In the genomic region with DNA sequence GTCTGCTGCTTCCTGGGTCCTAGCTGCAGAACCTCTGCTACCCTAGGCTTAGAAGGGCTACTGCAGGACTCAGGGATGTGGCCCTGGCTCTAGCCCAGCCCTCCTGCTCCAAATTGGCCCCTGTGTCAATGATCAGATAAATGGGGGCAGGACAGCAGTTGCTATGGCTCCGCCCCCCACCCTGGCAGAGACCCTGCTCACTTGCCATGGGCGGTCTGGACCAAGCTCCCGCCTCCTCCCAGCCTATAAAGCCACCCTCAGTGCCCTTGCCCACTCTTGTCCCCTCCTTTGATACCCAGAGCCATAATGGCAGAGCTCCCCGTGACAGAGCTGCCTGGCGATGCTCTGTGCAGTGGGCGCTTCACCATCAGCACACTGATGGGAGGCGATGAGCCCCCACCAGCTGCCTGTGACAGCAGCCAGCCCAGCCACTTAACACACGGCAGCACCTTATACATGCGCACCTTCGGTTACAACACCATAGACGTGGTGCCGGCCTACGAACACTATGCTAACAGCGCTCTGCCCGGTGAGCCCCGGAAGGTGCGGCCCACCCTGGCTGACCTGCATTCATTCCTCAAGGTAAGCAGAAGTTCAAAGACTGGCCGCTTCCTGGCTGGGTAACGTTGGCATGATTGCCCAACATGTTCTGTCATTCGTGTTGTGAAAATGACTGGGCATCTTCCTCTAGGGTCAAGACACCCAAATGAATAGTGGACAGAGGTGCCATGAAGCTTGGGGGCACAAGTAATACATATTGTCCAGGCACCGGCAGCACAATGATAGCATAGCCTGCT, we compare ENCODE assay signal across 21 mouse cellular contexts. TPM values are rescaled to one million over a fixed set of nuclear protein-coding genes. Genes with fewer than 3 reads are reported as not detected.
DNase-seq lines count a peak whose midpoint lies in the region; ATAC-seq and TF ChIP-seq lines count a peak whose summit lies in the region.
"Had no signal": no experiment of that assay in that cellular context is flagged by ENCODE, and none has a peak within 500 bp of the region (broad histone marks: within the 10 kb centered on the region; RNA-seq: fewer than 3 reads in every experiment).

A gene (plus strand): TSS at position 270 of the 797 bp plus-strand sequence.

- no peak for DNase-seq in hindbrain, embryonic 10.5 days (ENCODE audit: low spot score)
- DNase-seq in layer of hippocampus, adult 8-10 months (ENCODE audit: low spot score in 2 of 2), result no peak
- DNase-seq in gastrocnemius, adult 18-20 months (ENCODE audit: low spot score), result no peak
- DNase-seq: adrenal gland, postnatal 36 days; cerebellum, adult 9-10 months; gastrocnemius, postnatal 36 days; liver, postnatal 0 days; thymus, postnatal 14 days had no signal

- no peak for ATAC-seq in hindbrain, embryonic 12.5 days (ENCODE audit: low FRiP score)
- no peak for ATAC-seq in kidney, embryonic 16.5 days (ENCODE audit: low FRiP score, low TSS enrichment)
- peak; percentile 27 for ATAC-seq in megakaryocyte progenitor cell, adult 5-6 weeks (replicated peaks; ENCODE audit: poor library complexity)
- ATAC-seq: forebrain, embryonic 14.5 days; intestine, embryonic 15.5 days; liver, postnatal 0 days had no signal

- no peak within 1 kb of the TSS for H3K9ac ChIP-seq in hindbrain, embryonic 12.5 days
- H3K9ac ChIP-seq in kidney, embryonic 16.5 days (replicated peaks; ENCODE audit: low read length), result no peak within 1 kb of the TSS
- H3K9ac ChIP-seq: embryonic facial prominence, embryonic 12.5 days; hindbrain, embryonic 13.5 days; intestine, embryonic 15.5 days; limb, embryonic 15.5 days; liver, postnatal 0 days had no signal

- no peak within 1 kb of the TSS for H3K4me2 ChIP-seq in hindbrain, embryonic 12.5 days (replicated peaks)
- no peak within 1 kb of the TSS for H3K4me2 ChIP-seq in kidney, embryonic 16.5 days (replicated peaks; ENCODE audit: low read depth, low read length)
- H3K4me2 ChIP-seq: embryonic facial prominence, embryonic 12.5 days; hindbrain, embryonic 13.5 days; intestine, embryonic 15.5 days; limb, embryonic 15.5 days had no signal

- 0 out of 2 replicates have a peak within 1 kb of the TSS, but pooled peaks have one; percentile 18 for H3K27ac ChIP-seq in hindbrain, embryonic 10.5 days
- no peak within 1 kb of the TSS for H3K27ac ChIP-seq in hindbrain, embryonic 12.5 days
- no peak within 1 kb of the TSS for H3K27ac ChIP-seq in kidney, embryonic 16.5 days (ENCODE audit: low read length)
- H3K27ac ChIP-seq: embryonic facial prominence, embryonic 12.5 days; heart, embryonic 10.5 days; hindbrain, embryonic 13.5 days; intestine, embryonic 15.5 days; limb, embryonic 15.5 days had no signal

- H3K4me1 ChIP-seq in hindbrain, embryonic 10.5 days (replicated peaks), result peaks cover 7% of the 10 kb centered on the region; the same call in 1 of the 2 replicates
- H3K4me1 ChIP-seq in hindbrain, embryonic 12.5 days, result no peaks in the 10 kb centered on the region
- peaks cover 23% of the 10 kb centered on the region for H3K4me1 ChIP-seq in E14TG2a.4 (replicated peaks; ENCODE audit: low read depth, low read length)
- no peaks in the 10 kb centered on the region; the same call in 1 of the 2 replicates for H3K4me1 ChIP-seq in kidney, embryonic 16.5 days (ENCODE audit: insufficient read depth, low read length)
- H3K4me1 ChIP-seq: embryonic facial prominence, embryonic 12.5 days; hindbrain, embryonic 13.5 days; intestine, embryonic 15.5 days; limb, embryonic 15.5 days had no signal

- TF ChIP-seq CTCF in E14TG2a.4 (conservative IDR thresholded peaks at IDR 0.05; ENCODE audit: low read length), result no peak

- no peaks in the 10 kb centered on the region for H3K27me3 ChIP-seq in hindbrain, embryonic 10.5 days (ENCODE audit: insufficient read depth, poor library complexity, severe bottlenecking)
- no peaks in the 10 kb centered on the region for H3K27me3 ChIP-seq in hindbrain, embryonic 12.5 days
- peaks cover 9% of the 10 kb centered on the region for H3K27me3 ChIP-seq in E14TG2a.4 (ENCODE audit: insufficient read depth, low read length)
- no peaks in the 10 kb centered on the region for H3K27me3 ChIP-seq in kidney, embryonic 16.5 days (ENCODE audit: insufficient read depth, low read length)
- H3K27me3 ChIP-seq: embryonic facial prominence, embryonic 12.5 days; intestine, embryonic 15.5 days had no signal

- H3K4me3 ChIP-seq in hindbrain, embryonic 10.5 days, result no peak within 1 kb of the TSS
- no peak within 1 kb of the TSS for H3K4me3 ChIP-seq in hindbrain, embryonic 12.5 days
- peak within 1 kb of the TSS; percentile 61 for H3K4me3 ChIP-seq in E14TG2a.4 (replicated peaks; ENCODE audit: low read length)
- no peak within 1 kb of the TSS for H3K4me3 ChIP-seq in kidney, embryonic 16.5 days (ENCODE audit: low read length)
- H3K4me3 ChIP-seq: embryonic facial prominence, embryonic 12.5 days; erythroblast, embryonic 14.5 days; heart, embryonic 10.5 days; hindbrain, embryonic 13.5 days; intestine, embryonic 15.5 days; limb, embryonic 15.5 days had no signal

- H3K36me3 ChIP-seq in hindbrain, embryonic 10.5 days, result no peaks in the 10 kb centered on the region
- H3K36me3 ChIP-seq in hindbrain, embryonic 12.5 days, result no peaks in the 10 kb centered on the region
- no peaks in the 10 kb centered on the region for H3K36me3 ChIP-seq in E14TG2a.4 (ENCODE audit: insufficient read depth, low read length)
- H3K36me3 ChIP-seq in kidney, embryonic 16.5 days (ENCODE audit: insufficient read depth, low read length), result no peaks in the 10 kb centered on the region
- H3K36me3 ChIP-seq: embryonic facial prominence, embryonic 12.5 days; heart, embryonic 10.5 days; intestine, embryonic 15.5 days; limb, embryonic 15.5 days had no signal

- 86% methylated on average over 21 of the region's 21 CpGs for WGBS in hindbrain, embryonic 10.5 days
- 87% methylated on average over 21 of the region's 21 CpGs for WGBS in hindbrain, embryonic 12.5 days
- WGBS in kidney, embryonic 16.5 days, result 83% methylated on average over 21 of the region's 21 CpGs

- no peaks in the 10 kb centered on the region for H3K9me3 ChIP-seq in hindbrain, embryonic 10.5 days
- no peaks in the 10 kb centered on the region for H3K9me3 ChIP-seq in hindbrain, embryonic 12.5 days (replicated peaks)
- H3K9me3 ChIP-seq in E14TG2a.4 (ENCODE audit: low read length), result no peaks in the 10 kb centered on the region
- H3K9me3 ChIP-seq in kidney, embryonic 16.5 days (ENCODE audit: low read length), result no peaks in the 10 kb centered on the region
- H3K9me3 ChIP-seq: embryonic facial prominence, embryonic 12.5 days; heart, embryonic 10.5 days; hindbrain, embryonic 13.5 days; intestine, embryonic 15.5 days; limb, embryonic 15.5 days had no signal

RNA-seq across cellular contexts. Expression of the gene that starts here (rescaled TPM):
- 0.09 TPM in 1 of 2 replicates, not detected in the other for polyA plus RNA-seq in hindbrain, embryonic 10.5 days (2016; fragmentation: Nextera tagmentation; extraction: Ambion mirVana)
- polyA plus RNA-seq in hindbrain, embryonic 12.5 days (2016; fragmentation: Nextera tagmentation; extraction: Ambion mirVana), result not detected in 2 replicates
- polyA plus RNA-seq in kidney, embryonic 16.5 days (2015; fragmentation: Nextera tagmentation; extraction: Ambion mirVana), result 14.5 and 16.6 TPM in 2 replicates
- 0.12 and 0.17 TPM in 2 replicates for total RNA-seq in megakaryocyte progenitor cell, adult 5-6 weeks (2015)
- not detected in 2 replicates for total RNA-seq in megakaryocyte progenitor cell, adult 5-6 weeks (2017)
- under 1 TPM; 0.55 to 0.94 (median 0.79) TPM for total RNA-seq in layer of hippocampus, adult 8-10 months (2022)
- under 1 TPM in 1 of 2 experiments, not detected in 1; 0.18 TPM for total RNA-seq in gastrocnemius, adult 18-20 months (2021)
- total RNA-seq: adrenal gland, postnatal 36 days; gastrocnemius, postnatal 36 days; MEL had no signal
- polyA plus RNA-seq: erythroblast, embryonic 14.5 days; forebrain, embryonic 14.5 days; limb, embryonic 15.5 days; neural tube, embryonic 11.5 days had no signal

Comparison
In these comparisons a context has a peak if more than half of its experiments do, and no peak if none do; other contexts are left out.
1. RNA of the gene that starts here (polyA plus RNA-seq): 14.5 to 16.6 TPM in kidney, embryonic 16.5 days; 0.09 TPM in hindbrain, embryonic 10.5 days and not detected in hindbrain, embryonic 12.5 days; every median in the first group is over 10 times any median in the second.
2. Peak in ATAC-seq in megakaryocyte progenitor cell, adult 5-6 weeks; RNA of the gene not detected or under 1 TPM.